Mouse (Mus musculus) forebrain, embryonic 15.5 days (tissue): ENCODE measurements around the gene Srsf1. TPM values are rescaled to one million over a fixed set of nuclear protein-coding genes. Genes with fewer than 3 reads are reported as not detected.
"Not testable (repeated sequence)": the region's sequence is repeated elsewhere in the genome, so short reads cannot be mapped to it uniquely, and the experiment has no call there.

Experiments used
- ATAC-seq: fragments of 200-750 bp; cut with Nextera tagmentation; replicated peaks from 2 replicates; pipeline ENCODE4 v1.8.0; 2017; ENCODE audit warnings: mild to moderate bottlenecking, moderate TSS enrichment, moderate library complexity
- H3K27ac ChIP-seq: fragments of 300-500 bp; sonication (generic); replicated peaks from 2 replicates; pipeline ENCODE4 v1.5.1; 2015; ENCODE audit warnings: mild to moderate bottlenecking, inconsistent platforms
- H3K27me3 ChIP-seq: fragments of 300-500 bp; sonication (generic); 2 replicates; pipeline ENCODE4 v1.6.1; 2015; ENCODE audit warnings: inconsistent platforms
- H3K36me3 ChIP-seq: fragments of 300-500 bp; sonication (generic); 2 replicates; pipeline ENCODE4 v1.6.1; 2015; ENCODE audit warnings: mild to moderate bottlenecking, inconsistent platforms
- H3K4me1 ChIP-seq: fragments of 300-500 bp; sonication (generic); 2 replicates; pipeline ENCODE4 v1.6.1; 2015; ENCODE audit warnings: inconsistent platforms
- H3K4me2 ChIP-seq: fragments of 300-500 bp; sonication (generic); replicated peaks from 2 replicates; pipeline ENCODE4 v1.6.1; 2015; ENCODE audit warnings: mild to moderate bottlenecking, inconsistent platforms
- H3K4me3 ChIP-seq: fragments of 300-500 bp; sonication (generic); 2 replicates; pipeline ENCODE4 v1.5.1; 2015; ENCODE audit warnings: mild to moderate bottlenecking, inconsistent platforms
- H3K9ac ChIP-seq: fragments of 300-500 bp; sonication (generic); replicated peaks from 2 replicates; pipeline ENCODE4 v1.6.1; 2015; ENCODE audit warnings: mild to moderate bottlenecking, inconsistent platforms
- H3K9me3 ChIP-seq: fragments of 300-500 bp; sonication (generic); 2 replicates; pipeline ENCODE4 v1.6.1; 2016; ENCODE audit warnings: inconsistent platforms
- WGBS: fragments of 180-500 bp; shearing (Covaris S2); methylation state at CpG from one replicate; pipeline ENCODE4 v1.1.7; 2015; ENCODE audit warnings: mixed read lengths; 5-methylcytosine and 5-hydroxymethylcytosine counted together
- polyA plus RNA-seq: library from polyadenylated mRNA; unstranded; fragments of >200 nt; fragmentation: Nextera tagmentation; extraction: Ambion mirVana; gene quantifications from 2 replicates; pipeline ENCODE4 v1.2.1, GENCODE M21; 2015

The Srsf1 gene
- polyA plus RNA-seq, 1 experiment from 2014 or later = 342 TPM

DNA sequence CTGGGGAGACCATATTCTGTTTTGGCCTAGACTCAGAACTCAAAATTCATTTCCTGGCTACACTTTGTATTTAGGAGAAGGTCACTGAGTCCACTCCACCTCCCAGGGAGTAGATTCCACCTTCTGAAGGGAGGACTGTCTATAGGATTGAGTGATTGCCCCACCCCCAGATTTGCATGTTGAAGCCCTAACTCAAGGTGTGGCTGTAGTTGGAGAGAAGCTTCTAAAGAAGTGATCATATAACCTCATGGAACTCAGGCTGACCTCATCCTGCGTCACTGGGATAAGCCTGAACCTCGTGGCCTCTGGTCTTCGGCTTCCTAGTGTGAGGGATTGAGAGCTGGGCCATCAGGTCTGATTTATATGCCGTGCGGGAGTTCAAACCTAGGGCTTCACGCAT is 31.4 kb upstream of the Srsf1 start:
- no peak overlapping the region for H3K4me2 ChIP-seq
- no peak for ATAC-seq
- no peaks in the 10 kb centered on the region for H3K4me1 ChIP-seq
- H3K36me3 ChIP-seq = no peaks in the 10 kb centered on the region
- WGBS = 89% methylated on average over 6 of the region's 6 CpGs
- no peaks in the 10 kb centered on the region for H3K9me3 ChIP-seq
- no peak overlapping the region for H3K9ac ChIP-seq
- no peak overlapping the region for H3K4me3 ChIP-seq
- H3K27ac ChIP-seq = no peak overlapping the region
- H3K27me3 ChIP-seq = no peaks in the 10 kb centered on the region

GRCm38 (mm10) chr11:88023933-88024332 is 23.2 kb upstream of the Srsf1 start:
- Histone ChIP-seq H3K9ac (no peak overlapping the region), H3K4me3 (no peak overlapping the region), H3K9me3 (no peaks in the 10 kb centered on the region), H3K36me3 (no peaks in the 10 kb centered on the region), H3K4me1 (peaks cover 17% of the 10 kb centered on the region), H3K27me3 (no peaks in the 10 kb centered on the region), H3K27ac (no peak overlapping the region), H3K4me2 (no peak overlapping the region)
- ATAC-seq = no peak
- WGBS = 93% methylated on average over 2 of the region's 2 CpGs

- no peak overlapping the region for H3K4me3 ChIP-seq
- no peaks in the 10 kb centered on the region for H3K27me3 ChIP-seq
- H3K4me1 ChIP-seq = peaks cover 33% of the 10 kb centered on the region
- no peak for ATAC-seq
- WGBS = 32% methylated on average over 9 of the region's 9 CpGs
- H3K9me3 ChIP-seq = no peaks in the 10 kb centered on the region
- H3K36me3 ChIP-seq = no peaks in the 10 kb centered on the region
- peak overlapping the region; percentile 85 for H3K27ac ChIP-seq
- H3K4me2 ChIP-seq = no peak overlapping the region
- H3K9ac ChIP-seq = no peak overlapping the region
Measured at GRCm38 (mm10) chr11:88027391-88028035, 19.7 kb upstream of the Srsf1 start.

DNA sequence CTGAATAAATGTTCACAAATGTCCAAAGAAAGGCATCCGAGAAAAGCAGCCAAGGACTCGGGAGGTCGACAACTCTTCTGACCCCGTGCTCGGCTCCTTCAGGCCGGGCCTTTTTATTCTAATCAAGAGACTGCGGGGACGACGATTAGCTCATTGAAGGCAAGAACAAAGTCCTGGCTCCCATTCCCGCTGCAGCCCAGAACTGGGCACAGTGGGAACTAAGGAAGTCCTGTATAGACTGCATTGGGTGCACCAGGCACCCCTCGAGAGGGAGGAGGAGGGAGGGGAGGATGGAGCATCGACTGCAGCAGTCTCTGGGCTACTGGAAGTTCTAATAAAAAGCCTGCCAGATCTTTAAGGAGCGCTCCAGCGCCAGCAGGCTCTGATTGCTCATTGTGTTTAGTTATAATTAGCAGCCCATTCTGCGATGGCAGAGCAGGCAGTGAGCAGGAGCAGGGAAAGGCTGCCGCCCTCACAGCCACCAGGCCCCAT is 18.9 kb upstream of the Srsf1 start:
- Histone ChIP-seq H3K9me3 (no peaks in the 10 kb centered on the region), H3K9ac (no peak overlapping the region), H3K4me1 (peaks cover 36% of the 10 kb centered on the region), H3K27me3 (no peaks in the 10 kb centered on the region), H3K27ac (peak overlapping the region; percentile 85), H3K4me2 (peak overlapping the region; percentile 16; the same call in 1 of the 2 replicates), H3K36me3 (no peaks in the 10 kb centered on the region), H3K4me3 (no peak overlapping the region)
- ATAC-seq = peak; percentile 93
- 2% methylated on average over 16 of the region's 16 CpGs for WGBS

GRCm38 (mm10) chr11:88030219-88030618 is 17.0 kb upstream of the Srsf1 start:
- no peak overlapping the region for H3K4me2 ChIP-seq
- no peaks in the 10 kb centered on the region for H3K9me3 ChIP-seq
- H3K36me3 ChIP-seq = no peaks in the 10 kb centered on the region
- 90% methylated on average over 7 of the region's 7 CpGs for WGBS
- no peaks in the 10 kb centered on the region for H3K27me3 ChIP-seq
- peaks cover 36% of the 10 kb centered on the region for H3K4me1 ChIP-seq
- H3K4me3 ChIP-seq = no peak overlapping the region
- ATAC-seq = no peak
- no peak overlapping the region for H3K9ac ChIP-seq
- no peak overlapping the region for H3K27ac ChIP-seq

DNA sequence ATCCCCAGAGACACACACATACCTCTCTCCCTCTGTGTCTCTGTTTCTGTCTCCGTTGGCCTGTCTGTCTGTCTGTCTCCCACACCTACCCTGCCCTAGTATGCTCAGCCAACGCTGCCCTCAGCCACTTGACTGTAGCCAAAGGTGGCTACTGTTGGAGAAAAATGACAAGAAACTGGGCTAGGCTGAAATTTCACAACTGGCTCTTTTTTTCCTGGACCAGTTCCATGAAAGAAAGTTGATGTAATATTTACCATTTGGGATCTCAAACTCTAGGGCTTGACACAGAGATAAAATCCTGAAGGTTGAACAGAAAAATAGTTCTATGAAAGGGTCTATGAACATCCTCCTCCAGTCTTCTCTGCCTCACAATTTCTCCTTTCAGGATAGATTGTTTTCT is 16.3 kb upstream of the Srsf1 start:
- Histone ChIP-seq H3K27me3 (no peaks in the 10 kb centered on the region), H3K27ac (no peak overlapping the region; the same call in 1 of the 2 replicates), H3K36me3 (no peaks in the 10 kb centered on the region), H3K9ac (no peak overlapping the region), H3K4me2 (no peak overlapping the region), H3K4me3 (no peak overlapping the region), H3K9me3 (no peaks in the 10 kb centered on the region), H3K4me1 (peaks cover 36% of the 10 kb centered on the region)
- ATAC-seq = no peak
- WGBS = 91% methylated on average over 2 of the region's 2 CpGs

DNA sequence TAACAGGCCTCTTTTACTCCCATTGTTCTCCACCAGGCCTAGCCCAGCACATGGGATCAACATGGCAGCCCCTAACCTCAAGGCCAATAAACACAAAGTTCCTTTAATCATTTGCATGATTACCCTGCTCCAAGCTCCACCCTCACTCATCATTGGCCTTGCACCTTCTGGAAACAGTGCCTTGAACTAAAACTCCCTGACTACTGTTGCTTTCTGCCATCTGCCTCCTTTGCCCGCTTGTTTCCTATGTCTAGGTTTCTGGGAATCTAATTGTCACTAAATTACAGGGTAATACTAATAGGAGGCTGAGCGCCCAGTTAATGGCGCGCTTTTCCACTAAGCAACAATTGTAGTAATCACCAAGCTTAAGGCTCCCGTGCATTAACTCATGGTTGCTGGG is 15.4 kb upstream of the Srsf1 start:
- peak; percentile 50 for ATAC-seq
- peaks cover 38% of the 10 kb centered on the region for H3K4me1 ChIP-seq
- H3K36me3 ChIP-seq = no peaks in the 10 kb centered on the region
- H3K27me3 ChIP-seq = no peaks in the 10 kb centered on the region
- H3K4me2 ChIP-seq = no peak overlapping the region
- no peak overlapping the region for H3K4me3 ChIP-seq
- H3K9me3 ChIP-seq = no peaks in the 10 kb centered on the region
- no peak overlapping the region for H3K9ac ChIP-seq
- 58% methylated on average over 5 of the region's 5 CpGs for WGBS
- H3K27ac ChIP-seq = peak overlapping the region; percentile 67

DNA sequence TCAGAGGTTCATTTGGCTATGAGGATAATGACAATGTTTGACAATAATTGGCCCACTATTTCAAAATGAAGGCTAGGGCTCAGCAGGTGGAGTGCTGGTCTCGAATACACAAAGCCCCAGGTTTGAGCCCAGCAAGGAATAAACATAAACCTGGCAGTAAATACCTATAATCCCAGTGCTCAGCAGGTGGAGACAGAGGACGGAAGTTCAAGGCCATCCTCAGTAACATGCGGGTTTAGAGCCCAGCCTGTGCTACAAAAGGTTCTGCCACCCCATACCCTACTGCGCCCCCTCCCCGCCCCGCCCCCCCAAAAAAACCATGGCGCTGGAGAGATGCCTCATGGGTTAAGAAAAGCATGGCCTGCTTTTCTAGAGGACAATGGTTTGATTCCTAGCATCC is 11.2 kb upstream of the Srsf1 start:
- Histone ChIP-seq H3K9ac (no peak overlapping the region), H3K36me3 (no peaks in the 10 kb centered on the region), H3K4me3 (no peak overlapping the region), H3K4me1 (peaks cover 22% of the 10 kb centered on the region), H3K9me3 (no peaks in the 10 kb centered on the region), H3K27ac (no peak overlapping the region), H3K27me3 (no peaks in the 10 kb centered on the region), H3K4me2 (no peak overlapping the region)
- 75% methylated on average over 7 of the region's 7 CpGs for WGBS
- ATAC-seq = no peak

DNA sequence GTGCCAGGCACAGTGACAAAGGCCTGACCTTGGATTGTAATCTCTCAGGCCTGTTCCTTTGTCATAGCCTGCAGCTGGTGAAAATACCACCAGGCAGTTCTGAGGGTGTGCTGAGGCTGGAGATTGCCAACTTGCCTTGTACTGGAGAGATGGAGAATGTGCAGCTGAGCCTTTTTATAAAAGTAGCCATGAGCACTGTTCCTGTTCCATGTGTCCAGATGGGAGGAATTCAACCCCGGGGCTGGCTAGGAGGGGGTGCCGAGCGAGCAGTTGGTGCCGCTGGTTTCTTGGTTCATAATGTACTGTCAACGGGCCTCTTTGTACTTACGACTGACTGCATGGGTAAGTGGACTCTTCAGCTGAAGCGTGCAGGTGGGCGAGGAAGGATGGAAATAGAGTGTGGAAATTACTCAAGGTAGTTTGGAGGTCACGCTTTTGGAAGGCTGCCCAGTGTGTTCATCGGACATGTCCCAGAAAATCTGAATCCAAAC is 10.4 kb upstream of the Srsf1 start:
- Histone ChIP-seq H3K9me3 (no peaks in the 10 kb centered on the region), H3K9ac (no peak overlapping the region), H3K27me3 (no peaks in the 10 kb centered on the region), H3K36me3 (no peaks in the 10 kb centered on the region), H3K4me1 (peaks cover 17% of the 10 kb centered on the region), H3K27ac (0 out of 2 replicates have a peak overlapping the region, but pooled peaks have one; percentile 5), H3K4me2 (no peak overlapping the region), H3K4me3 (no peak overlapping the region)
- no peak for ATAC-seq
- WGBS = 71% methylated on average over 10 of the region's 10 CpGs

DNA sequence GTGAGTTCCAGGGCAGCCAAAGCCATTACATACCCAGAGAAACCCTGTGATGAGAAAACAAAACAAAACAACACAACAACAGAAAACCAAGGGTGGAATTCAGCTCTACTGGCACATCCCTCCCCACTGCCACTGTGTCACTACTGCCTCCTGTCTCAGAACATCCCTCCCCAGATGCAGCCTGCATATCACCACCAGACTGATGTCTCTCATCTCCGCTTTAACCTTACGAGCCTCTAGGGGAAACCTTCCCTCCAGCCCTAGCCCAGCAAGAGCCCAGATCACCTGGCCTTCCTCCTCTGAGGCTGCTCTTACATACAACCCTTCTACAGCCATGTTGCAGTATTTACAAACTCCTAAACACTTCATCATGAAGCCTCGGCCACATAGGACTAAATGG is 9.8 kb upstream of the Srsf1 start:
- H3K36me3 ChIP-seq = no peaks in the 10 kb centered on the region
- no peak overlapping the region for H3K9ac ChIP-seq
- H3K4me3 ChIP-seq = no peak overlapping the region
- no peak for ATAC-seq
- H3K4me2 ChIP-seq = no peak overlapping the region
- peaks cover 11% of the 10 kb centered on the region for H3K4me1 ChIP-seq
- H3K27ac ChIP-seq = 0 out of 2 replicates have a peak overlapping the region, but pooled peaks have one; percentile 5
- no peaks in the 10 kb centered on the region for H3K27me3 ChIP-seq
- 83% methylated on average over 3 of the region's 3 CpGs for WGBS
- H3K9me3 ChIP-seq = no peaks in the 10 kb centered on the region

DNA sequence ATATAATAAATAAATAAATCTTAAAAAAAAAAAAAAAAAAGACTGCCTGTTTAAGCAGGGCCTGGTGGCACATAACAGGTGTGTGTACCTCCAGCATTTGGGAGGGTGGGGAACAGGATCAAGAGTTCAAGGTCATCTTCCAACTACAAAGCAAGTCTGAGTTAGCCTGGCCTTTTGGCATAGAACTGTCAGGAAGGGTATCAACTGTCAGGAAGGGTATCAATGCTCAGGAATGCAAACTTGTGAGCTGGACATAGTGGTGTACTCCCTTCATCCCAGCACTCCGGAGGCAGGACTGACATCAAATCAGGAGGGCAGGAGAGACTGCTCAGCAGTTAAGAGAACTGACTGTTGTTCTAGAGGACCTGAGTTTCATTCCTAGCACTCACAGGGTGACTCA is 8.1 kb upstream of the Srsf1 start:
- Histone ChIP-seq H3K4me3 (no peak overlapping the region), H3K9ac (no peak overlapping the region), H3K9me3 (no peaks in the 10 kb centered on the region), H3K27ac (no peak overlapping the region), H3K36me3 (no peaks in the 10 kb centered on the region), H3K27me3 (no peaks in the 10 kb centered on the region), H3K4me1 (peaks cover 7% of the 10 kb centered on the region), H3K4me2 (no peak overlapping the region)
- ATAC-seq = no peak
- WGBS = 100% methylated on average over 1 of the region's 1 CpGs

DNA sequence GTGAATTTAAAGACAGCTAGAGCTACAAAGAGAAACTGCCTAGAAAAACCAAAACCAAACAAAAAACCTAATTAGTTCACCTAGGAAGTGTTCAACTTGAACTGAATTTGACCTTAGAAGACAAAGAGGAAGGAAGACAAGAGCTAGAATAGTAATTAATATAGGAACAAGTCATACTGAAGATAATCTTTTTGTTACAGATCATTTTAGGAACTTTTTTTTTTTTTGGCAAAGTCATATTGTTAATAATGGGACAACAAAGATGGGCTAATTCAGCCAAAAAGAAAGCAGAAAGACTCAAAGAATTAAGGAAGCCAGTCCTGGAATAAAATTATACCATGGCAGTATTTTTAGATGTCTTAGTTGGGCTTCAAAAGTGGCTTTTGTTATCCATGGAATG is 2.9 kb upstream of the Srsf1 start:
- H3K27me3 ChIP-seq = no peaks in the 10 kb centered on the region
- no peak overlapping the region for H3K4me3 ChIP-seq
- H3K4me2 ChIP-seq = no peak overlapping the region
- ATAC-seq = no peak
- no peak overlapping the region for H3K27ac ChIP-seq
- H3K9ac ChIP-seq = no peak overlapping the region
- H3K36me3 ChIP-seq = peaks cover 2% of the 10 kb centered on the region
- peaks cover 17% of the 10 kb centered on the region for H3K4me1 ChIP-seq
- H3K9me3 ChIP-seq = no peaks in the 10 kb centered on the region

DNA sequence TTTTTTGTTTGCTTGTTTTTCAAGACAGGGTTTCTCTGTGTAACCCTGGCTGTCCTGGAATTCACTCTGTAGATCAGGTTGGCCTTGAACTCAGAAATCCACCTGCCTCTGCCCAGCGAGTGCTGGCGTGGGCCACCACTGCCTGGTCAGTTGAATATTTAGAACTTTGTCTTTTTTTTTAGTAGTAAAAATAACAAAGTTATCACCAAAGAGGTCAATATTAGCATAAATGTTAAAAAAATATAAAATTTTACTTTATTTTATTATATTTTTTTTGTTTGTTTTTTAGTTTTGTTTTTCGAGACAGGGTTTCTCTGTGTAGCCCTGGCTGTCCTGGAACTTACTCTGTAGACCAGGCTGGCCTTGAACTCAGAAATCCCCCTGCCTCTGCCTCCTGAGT is 2.0 kb upstream of the Srsf1 start:
- H3K9ac ChIP-seq, H3K27me3 ChIP-seq, H3K9me3 ChIP-seq, H3K27ac ChIP-seq, H3K36me3 ChIP-seq, ATAC-seq, H3K4me3 ChIP-seq, H3K4me2 ChIP-seq: not testable (repeated sequence)
- peaks cover 26% of the 10 kb centered on the region for H3K4me1 ChIP-seq
- WGBS = 96% methylated on average over 3 of the region's 3 CpGs
